Mouse (Mus musculus) small intestine, adult 2 months (tissue): ENCODE data around the gene Rasgrf2.

Experiments
- CTCF ChIP-seq: fragments of 200-500 bp; IDR thresholded peaks from 2 replicates; pipeline ENCODE4 v1.5.1; 2012; ENCODE audit warnings: low read depth, mild to moderate bottlenecking, control low read depth, inconsistent platforms, low read length, moderate library complexity, mixed read lengths; ENCODE audit not compliant: insufficient replicate concordance, insufficient read length; ENCODE audit errors: extremely low read depth
- POLR2A ChIP-seq: fragments of 200-500 bp; IDR thresholded peaks from 2 replicates; pipeline ENCODE4 v1.6.1; 2012; ENCODE audit warnings: low read depth, mild to moderate bottlenecking, control low read depth, inconsistent platforms, low read length, moderate library complexity

DNA sequence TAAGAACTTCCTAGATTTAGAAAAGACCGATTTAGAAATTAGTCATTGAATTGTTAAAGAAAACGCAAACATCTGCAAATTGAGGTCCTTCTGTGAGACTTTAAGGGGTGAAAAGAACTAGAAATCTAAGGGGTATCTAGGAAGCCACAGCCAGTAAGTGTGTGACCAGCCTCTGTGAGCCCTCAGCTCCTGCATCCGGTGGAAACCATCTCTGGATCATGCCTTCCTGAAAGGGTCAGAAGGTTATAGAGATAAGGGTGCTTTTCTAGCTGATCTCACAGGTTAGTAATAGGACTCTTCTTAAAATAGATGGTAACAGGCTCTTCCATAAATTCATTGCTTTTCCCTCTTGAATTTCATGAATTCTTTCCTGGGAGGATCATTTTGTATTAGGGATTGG lies 3.3 kb upstream of the Rasgrf2 start:
- TF ChIP-seq CTCF = no peak
- TF ChIP-seq POLR2A = no peak
